Mouse (Mus musculus): ENCODE data around the gene Smtnl2.

DNA sequence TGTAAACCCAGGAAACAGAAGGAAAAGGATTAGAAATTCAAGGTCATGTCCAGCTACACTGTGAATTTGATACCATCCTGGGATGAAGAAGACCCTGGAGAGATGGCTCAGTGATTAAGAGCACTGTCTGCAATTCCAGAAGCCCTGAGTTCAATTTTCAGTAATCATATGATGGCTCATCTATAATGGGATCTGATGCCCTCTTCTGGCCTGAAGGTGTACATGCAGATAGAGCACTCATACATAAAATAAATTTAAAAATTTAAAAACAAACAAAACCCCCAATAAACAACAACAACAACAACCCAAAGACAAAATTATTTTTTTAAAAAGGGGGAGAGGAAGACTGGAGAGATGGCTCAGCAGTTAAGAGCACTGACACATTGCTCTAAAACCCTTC lies 15.4 kb upstream of the Smtnl2 start:
- TF ChIP-seq CTCF (IDR thresholded peaks at IDR 0.05; ENCODE audit: borderline replicate concordance, control insufficient read depth, extremely low read depth, insufficient read depth, low read length, poor library complexity) (no peak), POLR2A (IDR thresholded peaks at IDR 0.05; ENCODE audit: control insufficient read depth, extremely low read depth, insufficient read depth, low read length, poor library complexity) (no peak)

All from thymus, adult 2 months (tissue).